Mouse (Mus musculus) brain, embryonic 14.5 days (tissue): ENCODE measurements at regions not wholly inside any gene's neighbourhood (a gene's known extent, or its start where the extent isn't known, plus 50 kb on each side); places are given as distances from the start of the nearest gene placed in this dataset.

ENCODE experiments used
- CTCF ChIP-seq: fragments of 200-500 bp; IDR thresholded peaks from 2 replicates; pipeline ENCODE4 v1.5.1; 2012; ENCODE audit warnings: inconsistent platforms, mild to moderate bottlenecking, moderate library complexity, borderline replicate concordance; ENCODE audit not compliant: insufficient read depth, insufficient read length; ENCODE audit errors: extremely low read depth
- POLR2A ChIP-seq: fragments of 200-500 bp; IDR thresholded peaks from 2 replicates; pipeline ENCODE4 v1.6.1; 2012; ENCODE audit warnings: mild to moderate bottlenecking, inconsistent platforms, borderline replicate concordance; ENCODE audit not compliant: poor library complexity, insufficient read depth, insufficient read length, severe bottlenecking; ENCODE audit errors: extremely low read depth

- TF ChIP-seq CTCF, result no peak
- TF ChIP-seq POLR2A, result no peak
Measured at GRCm38 (mm10) chr10:122264070-122264469, 166.9 kb upstream of the Rxylt1 start.
